Mouse (Mus musculus) erythroblast, embryonic 14.5 days (primary cell): ENCODE measurements around the gene Anks1b.

Experiments
- GATA1 ChIP-seq: IDR thresholded peaks from 2 replicates; pipeline ENCODE4 v1.6.1; 2012; ENCODE audit warnings: low read length, inconsistent platforms, mixed read lengths
- TAL1 ChIP-seq: IDR thresholded peaks from 3 replicates; pipeline ENCODE4 v1.6.1; 2012; ENCODE audit warnings: low read length, inconsistent platforms, mixed read lengths

DNA sequence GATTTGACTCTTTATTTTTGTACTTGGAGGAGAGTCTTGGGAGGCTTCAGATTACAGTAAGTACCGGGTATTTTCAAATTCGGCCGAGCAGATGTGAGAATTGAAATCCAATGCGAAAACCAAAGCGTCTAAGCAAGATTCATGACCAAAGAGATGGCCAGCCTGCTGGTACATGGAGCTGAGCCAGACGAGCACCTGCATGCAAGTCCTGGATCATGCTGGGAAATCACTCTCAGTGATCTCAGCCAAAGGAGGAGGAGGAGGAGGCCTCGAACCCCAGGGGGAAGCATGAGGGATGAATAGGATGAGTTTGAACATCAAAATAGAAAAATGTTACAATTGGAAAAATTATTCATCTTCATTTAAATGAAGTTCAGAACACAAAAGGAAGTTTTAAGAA lies 1087.1 kb downstream of the Anks1b start:
- TF ChIP-seq GATA1 (no peak), TAL1 (no peak)
